Mouse (Mus musculus) forebrain, embryonic 11.5 days (tissue): ENCODE data around the gene Fam71b. TPM values are rescaled to one million over a fixed set of nuclear protein-coding genes. Genes with fewer than 3 reads are reported as not detected.

Source experiments
- ATAC-seq: fragments of 200-750 bp; cut with Nextera tagmentation; replicated peaks from 2 replicates; pipeline ENCODE4 v1.8.0; 2017; ENCODE audit warnings: moderate TSS enrichment; ENCODE audit not compliant: low FRiP score
- DNase-seq: peaks from one replicate; pipeline ENCODE4 v3.0.0-alpha.2; 2017; ENCODE audit warnings: low spot score
- H3K27ac ChIP-seq: fragments of 300-500 bp; sonication (generic); 2 replicates; pipeline ENCODE4 v1.5.1; 2014; ENCODE audit warnings: low read depth, low read length
- H3K27me3 ChIP-seq: fragments of 300-500 bp; sonication (generic); 2 replicates; pipeline ENCODE4 v1.6.1; 2014; ENCODE audit warnings: mild to moderate bottlenecking, low read length, mixed read lengths; ENCODE audit not compliant: control insufficient read depth, insufficient read depth
- H3K36me3 ChIP-seq: fragments of 300-500 bp; sonication (generic); 2 replicates; pipeline ENCODE4 v1.6.1; 2014; ENCODE audit warnings: mild to moderate bottlenecking, low read length, moderate library complexity, mixed read lengths; ENCODE audit not compliant: control insufficient read depth, insufficient read depth
- H3K4me1 ChIP-seq: fragments of 300-500 bp; sonication (generic); replicated peaks from 2 replicates; pipeline ENCODE4 v1.6.1; 2014; ENCODE audit warnings: low read length, mixed read lengths; ENCODE audit not compliant: control insufficient read depth, insufficient read depth
- H3K4me2 ChIP-seq: fragments of 300-500 bp; sonication (generic); 2 replicates; pipeline ENCODE4 v1.6.1; 2014; ENCODE audit warnings: low read depth, mild to moderate bottlenecking, low read length, moderate library complexity, mixed read lengths; ENCODE audit not compliant: severe bottlenecking
- H3K4me3 ChIP-seq: fragments of 300-500 bp; sonication (generic); 2 replicates; pipeline ENCODE4 v1.5.1; 2014; ENCODE audit warnings: low read depth, low read length
- H3K9ac ChIP-seq: fragments of 300-500 bp; sonication (generic); 2 replicates; pipeline ENCODE4 v1.6.1; 2014; ENCODE audit warnings: low read length
- H3K9me3 ChIP-seq: fragments of 300-500 bp; sonication (generic); 2 replicates; pipeline ENCODE4 v1.6.1; 2016; ENCODE audit warnings: low read length, mixed read lengths; ENCODE audit not compliant: control insufficient read depth
- WGBS: fragments of 180-500 bp; shearing (Covaris S2); extraction: QIAGEN DNeasy Blood & Tissue Kit; methylation state at CpG from one replicate; pipeline ENCODE4 v1.1.7; 2014; 5-methylcytosine and 5-hydroxymethylcytosine counted together
- polyA plus RNA-seq: library from polyadenylated mRNA; unstranded; fragments of >200 nt; fragmentation: Nextera tagmentation; extraction: Ambion mirVana; gene quantifications from 2 replicates; pipeline ENCODE4 v1.2.1, GENCODE M21; 2014

Gene Fam71b
- polyA plus RNA-seq, 1 experiment from 2014 or later: not detected

DNA sequence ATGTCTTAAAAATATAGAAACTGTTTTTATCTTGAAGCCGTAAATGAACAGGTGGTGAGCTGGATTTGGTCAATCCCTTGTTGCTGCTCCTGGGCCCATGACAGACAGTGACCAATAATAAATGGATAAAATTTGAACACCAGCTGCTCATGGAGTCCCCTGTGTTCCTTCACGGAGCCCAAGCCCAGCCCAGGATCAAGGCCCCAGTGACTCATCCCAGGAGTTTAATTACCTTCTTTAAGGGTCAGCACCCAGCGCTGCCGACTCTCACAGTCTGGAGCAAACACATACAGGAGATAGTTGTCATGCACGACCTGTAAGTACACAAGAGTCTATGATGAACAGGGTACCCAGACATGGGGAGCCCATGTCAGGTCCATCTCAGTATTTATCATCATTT lies 30.6 kb upstream of the Fam71b start:
- ATAC-seq: no peak

DNA sequence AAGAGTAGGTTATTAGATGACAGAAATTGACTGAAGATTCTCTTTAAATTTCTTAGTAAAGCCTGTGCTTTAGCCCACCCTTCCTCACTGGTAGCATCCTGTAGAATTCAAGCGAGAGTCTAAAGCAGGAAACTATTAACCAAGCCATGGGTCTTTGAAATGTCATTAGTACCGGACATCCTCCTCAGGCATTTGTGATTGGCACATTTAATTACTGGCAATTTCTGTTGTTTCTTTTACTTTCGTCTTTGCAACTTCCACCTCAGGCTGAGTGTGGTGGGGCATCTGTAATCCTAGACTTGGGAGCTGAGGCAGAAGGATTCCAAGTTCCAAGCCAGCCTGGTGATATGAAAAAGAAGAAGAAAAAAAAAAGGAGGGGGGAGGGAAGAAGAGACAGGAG lies 30.0 kb upstream of the Fam71b start:
- DNase-seq (no peak), ATAC-seq (no peak)
- Histone ChIP-seq H3K4me1 (no peaks in the 10 kb centered on the region), H3K27ac (no peak overlapping the region), H3K4me3 (no peak overlapping the region), H3K4me2 (no peak overlapping the region), H3K27me3 (no peaks in the 10 kb centered on the region), H3K36me3 (no peaks in the 10 kb centered on the region), H3K9me3 (no peaks in the 10 kb centered on the region), H3K9ac (no peak overlapping the region)
- WGBS: 71% methylated on average over 3 of the region's 3 CpGs

More for the DNA sequence above, 30.6 kb upstream of the Fam71b start:
- H3K27me3 ChIP-seq: no peaks in the 10 kb centered on the region
- H3K4me3 ChIP-seq: no peak overlapping the region
- no peaks in the 10 kb centered on the region for H3K9me3 ChIP-seq
- no peaks in the 10 kb centered on the region for H3K4me1 ChIP-seq
- H3K36me3 ChIP-seq: no peaks in the 10 kb centered on the region
- H3K27ac ChIP-seq: no peak overlapping the region
- no peak overlapping the region for H3K9ac ChIP-seq
- H3K4me2 ChIP-seq: no peak overlapping the region
- WGBS: 87% methylated on average over 5 of the region's 5 CpGs
- no peak for DNase-seq

GRCm38 (mm10) chr11:46370457-46370856 lies 25.9 kb upstream of the Fam71b start:
- Histone ChIP-seq H3K36me3 (no peaks in the 10 kb centered on the region), H3K4me1 (no peaks in the 10 kb centered on the region), H3K9me3 (no peaks in the 10 kb centered on the region), H3K9ac (no peak overlapping the region), H3K4me3 (no peak overlapping the region), H3K4me2 (no peak overlapping the region), H3K27me3 (no peaks in the 10 kb centered on the region), H3K27ac (no peak overlapping the region)
- no peak for ATAC-seq
- no peak for DNase-seq
- WGBS: 89% methylated on average over 4 of the region's 4 CpGs

DNA sequence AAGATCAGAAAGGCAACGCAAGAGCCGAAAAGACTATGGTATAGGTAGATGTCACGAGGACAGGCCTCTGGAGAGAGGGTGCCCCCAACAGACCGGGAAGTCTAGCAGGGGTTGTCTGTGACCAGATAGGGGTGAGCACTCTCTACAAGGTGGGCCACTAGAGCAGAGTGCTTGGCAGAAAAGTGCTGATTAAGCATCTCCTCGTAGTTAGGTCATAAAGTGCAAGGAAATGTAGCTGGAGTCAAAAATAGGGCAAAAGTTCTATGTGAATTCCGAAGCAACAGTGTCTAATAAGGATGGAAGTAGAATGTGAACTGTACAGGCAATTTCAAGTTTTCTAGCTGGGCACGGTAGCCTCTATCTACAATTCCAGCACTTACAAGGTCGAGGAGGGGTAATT lies 25.1 kb upstream of the Fam71b start:
- H3K27ac ChIP-seq: no peak overlapping the region
- H3K4me3 ChIP-seq: no peak overlapping the region
- no peak overlapping the region for H3K4me2 ChIP-seq
- H3K36me3 ChIP-seq: no peaks in the 10 kb centered on the region
- WGBS: 93% methylated on average over 8 of the region's 8 CpGs
- DNase-seq (no peak), ATAC-seq (no peak)
- H3K9ac ChIP-seq: no peak overlapping the region
- no peaks in the 10 kb centered on the region for H3K9me3 ChIP-seq
- no peaks in the 10 kb centered on the region for H3K4me1 ChIP-seq
- no peaks in the 10 kb centered on the region for H3K27me3 ChIP-seq

DNA sequence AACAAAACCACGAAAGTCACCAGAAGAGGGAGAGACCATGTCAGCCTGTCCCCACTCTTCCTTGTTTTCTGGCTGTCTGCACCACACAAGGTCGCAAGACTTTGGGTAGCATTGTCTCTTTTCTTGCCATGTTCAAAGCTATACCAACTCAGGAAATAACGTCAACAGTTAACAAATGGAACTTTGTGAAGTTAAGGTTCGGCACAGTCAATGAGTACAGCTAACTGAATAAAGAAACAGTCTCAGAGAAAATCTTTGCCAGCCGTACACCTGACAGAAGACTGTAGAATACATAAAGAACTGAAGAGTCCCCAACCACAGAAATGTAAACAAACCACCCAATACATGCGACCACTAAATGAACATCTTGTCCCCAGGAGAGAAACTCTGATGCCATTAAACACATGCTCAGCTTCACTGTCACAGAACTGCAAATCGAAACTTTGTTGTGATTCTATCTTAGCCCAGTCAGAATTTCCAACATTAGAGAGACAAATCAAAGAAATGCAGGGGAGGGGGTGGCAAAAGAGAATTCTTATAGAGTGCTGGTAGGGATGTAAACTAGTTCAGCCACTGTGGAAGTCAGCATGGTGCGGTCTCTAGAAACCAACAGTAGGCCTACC lies 23.9 kb upstream of the Fam71b start:
- H3K27me3 ChIP-seq: no peaks in the 10 kb centered on the region
- H3K36me3 ChIP-seq: no peaks in the 10 kb centered on the region
- H3K27ac ChIP-seq: no peak overlapping the region
- no peak overlapping the region for H3K9ac ChIP-seq
- no peak for DNase-seq
- H3K4me1 ChIP-seq: no peaks in the 10 kb centered on the region
- 88% methylated on average over 8 of the region's 8 CpGs for WGBS
- no peak for ATAC-seq
- no peak overlapping the region for H3K4me2 ChIP-seq
- no peak overlapping the region for H3K4me3 ChIP-seq
- no peaks in the 10 kb centered on the region for H3K9me3 ChIP-seq

GRCm38 (mm10) chr11:46373071-46374030 lies 23.0 kb upstream of the Fam71b start:
- no peak for DNase-seq
- Histone ChIP-seq H3K27ac (no peak overlapping the region), H3K4me3 (no peak overlapping the region), H3K27me3 (no peaks in the 10 kb centered on the region), H3K36me3 (no peaks in the 10 kb centered on the region), H3K4me1 (no peaks in the 10 kb centered on the region), H3K4me2 (no peak overlapping the region), H3K9ac (no peak overlapping the region), H3K9me3 (no peaks in the 10 kb centered on the region)
- 85% methylated on average over 13 of the region's 13 CpGs for WGBS
- no peak for ATAC-seq

DNA sequence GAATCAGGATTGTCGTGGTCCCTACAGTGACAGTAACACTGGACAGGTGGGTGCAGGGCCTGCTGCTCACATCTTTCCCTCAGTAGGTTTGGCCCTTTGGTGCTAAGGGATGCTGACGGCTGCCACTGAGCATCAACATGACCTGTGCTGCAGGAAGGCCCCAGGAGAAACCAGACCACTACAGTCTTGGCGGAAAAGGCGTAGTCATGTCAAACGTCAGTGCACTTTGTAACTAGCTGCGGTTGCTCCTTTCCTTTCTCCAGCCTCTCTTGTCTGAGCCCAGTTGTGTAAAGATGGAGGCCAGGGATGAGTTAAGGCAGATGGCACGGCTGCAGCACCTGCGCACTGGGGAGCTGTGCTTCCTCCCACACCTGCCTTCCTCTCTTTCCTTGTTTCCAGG lies 21.3 kb upstream of the Fam71b start:
- no peak overlapping the region for H3K4me2 ChIP-seq
- 85% methylated on average over 8 of the region's 8 CpGs for WGBS
- no peaks in the 10 kb centered on the region for H3K9me3 ChIP-seq
- no peaks in the 10 kb centered on the region for H3K27me3 ChIP-seq
- no peak overlapping the region for H3K9ac ChIP-seq
- no peaks in the 10 kb centered on the region for H3K36me3 ChIP-seq
- DNase-seq (no peak), ATAC-seq (no peak)
- no peak overlapping the region for H3K4me3 ChIP-seq
- H3K27ac ChIP-seq: no peak overlapping the region
- no peaks in the 10 kb centered on the region for H3K4me1 ChIP-seq

GRCm38 (mm10) chr11:46377316-46377715 lies 19.0 kb upstream of the Fam71b start:
- Histone ChIP-seq H3K4me3 (no peak overlapping the region), H3K27ac (no peak overlapping the region), H3K36me3 (no peaks in the 10 kb centered on the region), H3K4me2 (no peak overlapping the region), H3K9me3 (no peaks in the 10 kb centered on the region), H3K27me3 (no peaks in the 10 kb centered on the region), H3K9ac (no peak overlapping the region), H3K4me1 (no peaks in the 10 kb centered on the region)
- DNase-seq: no peak
- no peak for ATAC-seq
- WGBS: 96% methylated on average over 1 of the region's 1 CpGs
